Mouse (Mus musculus) myocyte (in vitro differentiated cells): ENCODE data around the gene Rpl31. TPM values are rescaled to one million over a fixed set of nuclear protein-coding genes. Genes with fewer than 3 reads are reported as not detected.

Experiments used
- H3K27me3 ChIP-seq: one replicate; pipeline ENCODE4 v1.6.1; 2011; ENCODE audit not compliant: control insufficient read depth, insufficient read depth, insufficient read length
- H3K36me3 ChIP-seq: one replicate; pipeline ENCODE4 v1.6.1; 2011; ENCODE audit not compliant: control insufficient read depth, insufficient read depth
- H3K4me2 ChIP-seq: one replicate; pipeline ENCODE4 v1.6.1; 2011; ENCODE audit warnings: low read depth, control low read depth
- H3K4me3 ChIP-seq: one replicate; pipeline ENCODE4 v1.5.1; 2011; ENCODE audit warnings: mild to moderate bottlenecking, control low read depth, moderate library complexity
- H3K79me2 ChIP-seq: one replicate; pipeline ENCODE4 v1.6.1; 2011; ENCODE audit not compliant: control insufficient read depth, insufficient read depth
- H3ac ChIP-seq: one replicate; pipeline ENCODE4 v1.6.1; 2011; ENCODE audit not compliant: control insufficient read depth, insufficient read length
- CEBPB ChIP-seq: IDR thresholded peaks from 2 replicates; pipeline ENCODE4 v1.6.1; 2011; ENCODE audit warnings: mild to moderate bottlenecking, moderate library complexity; ENCODE audit not compliant: poor library complexity, insufficient read depth, severe bottlenecking
- E2F4 ChIP-seq: IDR thresholded peaks from one replicate; pipeline ENCODE4 v1.6.1; 2011; ENCODE audit warnings: mild to moderate bottlenecking, control low read depth, moderate library complexity; ENCODE audit not compliant: insufficient read depth
- MAX ChIP-seq: IDR thresholded peaks from one replicate; pipeline ENCODE4 v1.6.1; 2011; ENCODE audit warnings: low read depth, mild to moderate bottlenecking, control low read depth
- MYOD1 ChIP-seq, 3 experiments: IDR thresholded peaks; one replicate each; pipeline ENCODE4 v1.6.1; 2011; ENCODE audit warnings: control low read depth in 2 of 3, low read depth in 2 of 3, mild to moderate bottlenecking in 2 of 3, moderate library complexity in 1 of 3; ENCODE audit not compliant: insufficient read length in 2 of 3, control insufficient read depth in 1 of 3
- MYOG ChIP-seq, 3 experiments: IDR thresholded peaks; one replicate each; pipeline ENCODE4 v1.6.1; 2011; ENCODE audit warnings: control low read depth in 2 of 3, low read depth in 2 of 3, mild to moderate bottlenecking in 2 of 3; ENCODE audit not compliant: insufficient read length in 2 of 3, control insufficient read depth in 1 of 3, insufficient read depth in 1 of 3
- POLR2A ChIP-seq: IDR thresholded peaks from one replicate; pipeline ENCODE4 v1.6.1; 2011; ENCODE audit warnings: low read depth, mild to moderate bottlenecking, control low read depth, moderate library complexity; ENCODE audit not compliant: insufficient read length
- POLR2AphosphoS2 ChIP-seq: IDR thresholded peaks from one replicate; pipeline ENCODE4 v1.6.1; 2011; ENCODE audit warnings: low read depth, control low read depth; ENCODE audit not compliant: insufficient read length
- REST ChIP-seq: IDR thresholded peaks from one replicate; pipeline ENCODE4 v1.6.1; 2011; ENCODE audit warnings: mild to moderate bottlenecking, control low read depth, moderate library complexity; ENCODE audit not compliant: insufficient read depth, insufficient read length
- SRF ChIP-seq: IDR thresholded peaks from one replicate; pipeline ENCODE4 v1.6.1; 2011; ENCODE audit warnings: low read depth; ENCODE audit not compliant: control insufficient read depth, insufficient read length
- TCF12 ChIP-seq: IDR thresholded peaks from one replicate; pipeline ENCODE4 v1.6.1; 2011; ENCODE audit warnings: mild to moderate bottlenecking, control low read depth; ENCODE audit not compliant: poor library complexity, insufficient read depth, severe bottlenecking
- TCF3 ChIP-seq: IDR thresholded peaks from one replicate; pipeline ENCODE4 v1.6.1; 2011; ENCODE audit warnings: low read depth, control low read depth; ENCODE audit not compliant: insufficient read length
- USF1 ChIP-seq: IDR thresholded peaks from one replicate; pipeline ENCODE4 v1.6.1; 2011; ENCODE audit warnings: low read depth, mild to moderate bottlenecking, control low read depth, moderate library complexity
- polyA plus RNA-seq: library from polyadenylated mRNA; unstranded; fragments of >200 nt; fragmentation: generic; extraction: Trizol; gene quantifications from one replicate; pipeline ENCODE4 v1.2.1, GENCODE M21; 2012; ENCODE audit warnings: missing spikeins

The Rpl31 gene
- 1,627 TPM for polyA plus RNA-seq

GRCm38 (mm10) chr1:39367601-39368266 lies at the start of gene Rpl31:
TSS of gene Rpl31 (plus strand) at chr1:39367842.
- peak within 1 kb of the TSS; percentile 96 for H3K4me2 ChIP-seq
- peak within 1 kb of the TSS; percentile 19 for H3ac ChIP-seq
- H3K36me3 ChIP-seq, result peaks cover 27% of the 10 kb centered on the region
- H3K4me3 ChIP-seq, result peak within 1 kb of the TSS; percentile 72
- peaks cover 28% of the 10 kb centered on the region for H3K79me2 ChIP-seq
- TF ChIP-seq POLR2A (peak; percentile 65), TCF12 (no peak), USF1 (peak; percentile 56)
- no peaks in the 10 kb centered on the region for H3K27me3 ChIP-seq

GRCm38 (mm10) chr1:39317935-39318334 lies 49.7 kb upstream of the Rpl31 start:
- peaks cover 7% of the 10 kb centered on the region for H3K27me3 ChIP-seq
- H3K79me2 ChIP-seq, result no peaks in the 10 kb centered on the region
- H3K36me3 ChIP-seq, result no peaks in the 10 kb centered on the region
- TF ChIP-seq MYOD1 (IDR thresholded peaks at IDR 0.05; ENCODE audit: control insufficient read depth in 1 of 3, insufficient read length in 2 of 3, low read depth in 2 of 3) (no peak), TCF3 (no peak), CEBPB (0 out of 2 replicates have a peak, but pooled peaks have one; percentile 32), POLR2A (no peak), TCF12 (no peak), SRF (no peak)
- H3ac ChIP-seq, result no peak overlapping the region
- no peak overlapping the region for H3K4me3 ChIP-seq
- H3K4me2 ChIP-seq, result no peak overlapping the region

- TF ChIP-seq POLR2AphosphoS2, result no peak
- no peak for TF ChIP-seq CEBPB
- TF ChIP-seq POLR2A, result no peak
- no peak for TF ChIP-seq TCF3
- no peak for TF ChIP-seq MYOG (IDR thresholded peaks at IDR 0.05; ENCODE audit: control insufficient read depth in 1 of 3, insufficient read depth in 1 of 3, insufficient read length in 2 of 3, low read depth in 2 of 3)
- TF ChIP-seq MYOD1 (IDR thresholded peaks at IDR 0.05; ENCODE audit: control insufficient read depth in 1 of 3, insufficient read length in 2 of 3, low read depth in 2 of 3), result no peak
- no peak for TF ChIP-seq TCF12
- no peak for TF ChIP-seq MAX
- no peak for TF ChIP-seq E2F4
- TF ChIP-seq SRF, result no peak
- no peak for TF ChIP-seq USF1
- no peak for TF ChIP-seq REST
- Histone ChIP-seq H3ac (no peak overlapping the region), H3K27me3 (peaks cover 6% of the 10 kb centered on the region), H3K79me2 (no peaks in the 10 kb centered on the region), H3K36me3 (no peaks in the 10 kb centered on the region), H3K4me2 (no peak overlapping the region), H3K4me3 (no peak overlapping the region)
Measured at GRCm38 (mm10) chr1:39318870-39319269, 48.8 kb upstream of the Rpl31 start.

- Histone ChIP-seq H3K79me2 (no peaks in the 10 kb centered on the region), H3K36me3 (no peaks in the 10 kb centered on the region), H3K27me3 (no peaks in the 10 kb centered on the region), H3K4me3 (no peak overlapping the region), H3ac (no peak overlapping the region), H3K4me2 (no peak overlapping the region)
- TF ChIP-seq MAX (no peak), CEBPB (no peak), POLR2AphosphoS2 (no peak), USF1 (no peak), POLR2A (no peak), E2F4 (no peak), REST (no peak), SRF (no peak), MYOG (IDR thresholded peaks at IDR 0.05; ENCODE audit: control insufficient read depth in 1 of 3, insufficient read depth in 1 of 3, insufficient read length in 2 of 3, low read depth in 2 of 3) (no peak), MYOD1 (IDR thresholded peaks at IDR 0.05; ENCODE audit: control insufficient read depth in 1 of 3, insufficient read length in 2 of 3, low read depth in 2 of 3) (no peak), TCF12 (no peak), TCF3 (no peak)
Measured at GRCm38 (mm10) chr1:39321954-39322353, 45.7 kb upstream of the Rpl31 start.

- TF ChIP-seq TCF12, result no peak
- Histone ChIP-seq H3K4me3 (no peak overlapping the region), H3K36me3 (no peaks in the 10 kb centered on the region), H3K27me3 (no peaks in the 10 kb centered on the region), H3K4me2 (no peak overlapping the region), H3K79me2 (no peaks in the 10 kb centered on the region), H3ac (no peak overlapping the region)
Measured at GRCm38 (mm10) chr1:39325228-39325627, 42.4 kb upstream of the Rpl31 start.
